Mouse (Mus musculus) embryo, embryonic 9.5 days (tissue): ENCODE measurements around the gene Gpx2.

ENCODE experiments used
- DNase-seq: peaks from one replicate; pipeline ENCODE4 v3.0.0-alpha.2; 2017; ENCODE audit errors: extremely low spot score

Gene Gpx2

GRCm38 (mm10) chr12:76795350-76795749 is at the start of gene Gpx2:
Gene Gpx2, minus strand, starts transcription at chr12:76795554.
- no peak for DNase-seq

DNA sequence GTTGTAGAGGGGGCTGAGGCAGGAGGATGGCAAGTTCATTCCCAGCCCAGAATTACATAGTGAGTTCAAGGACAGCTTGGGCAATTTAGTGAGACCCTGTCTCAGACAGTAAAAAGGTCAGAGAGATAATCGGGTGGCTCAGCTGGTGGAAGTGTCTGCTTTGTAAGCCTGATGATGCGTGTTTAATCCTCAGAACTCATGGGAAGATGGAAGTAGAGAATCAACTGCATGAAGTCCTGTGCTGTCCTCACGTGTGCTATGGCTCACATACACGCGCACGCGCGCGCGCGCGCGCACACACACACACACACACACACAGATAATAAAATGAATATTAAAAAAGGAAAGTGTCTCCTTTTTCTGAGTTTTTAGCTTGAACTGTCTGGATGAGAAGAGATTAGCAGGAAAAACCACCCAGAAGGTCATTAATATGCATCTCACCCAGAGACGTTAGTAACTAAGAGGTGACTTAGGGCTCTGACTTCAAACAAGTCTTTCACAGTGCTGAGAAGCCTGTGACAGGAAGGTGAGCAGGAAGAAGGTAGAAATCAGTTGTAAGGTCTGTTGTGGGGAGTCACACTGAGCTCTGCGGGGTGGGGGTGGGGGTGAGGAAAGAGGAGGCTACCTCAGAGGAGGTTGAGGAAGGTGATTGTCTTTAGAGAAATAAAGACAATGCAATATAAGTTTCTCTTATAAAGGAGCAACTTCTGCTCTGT is 49.1 kb upstream of the Gpx2 start:
- no peak for DNase-seq

GRCm38 (mm10) chr12:76840081-76840480 is 44.7 kb upstream of the Gpx2 start:
- DNase-seq: no peak

- DNase-seq: no peak
These were observed 43.9 kb upstream of the Gpx2 start for GRCm38 (mm10) chr12:76839298-76839697.

DNA sequence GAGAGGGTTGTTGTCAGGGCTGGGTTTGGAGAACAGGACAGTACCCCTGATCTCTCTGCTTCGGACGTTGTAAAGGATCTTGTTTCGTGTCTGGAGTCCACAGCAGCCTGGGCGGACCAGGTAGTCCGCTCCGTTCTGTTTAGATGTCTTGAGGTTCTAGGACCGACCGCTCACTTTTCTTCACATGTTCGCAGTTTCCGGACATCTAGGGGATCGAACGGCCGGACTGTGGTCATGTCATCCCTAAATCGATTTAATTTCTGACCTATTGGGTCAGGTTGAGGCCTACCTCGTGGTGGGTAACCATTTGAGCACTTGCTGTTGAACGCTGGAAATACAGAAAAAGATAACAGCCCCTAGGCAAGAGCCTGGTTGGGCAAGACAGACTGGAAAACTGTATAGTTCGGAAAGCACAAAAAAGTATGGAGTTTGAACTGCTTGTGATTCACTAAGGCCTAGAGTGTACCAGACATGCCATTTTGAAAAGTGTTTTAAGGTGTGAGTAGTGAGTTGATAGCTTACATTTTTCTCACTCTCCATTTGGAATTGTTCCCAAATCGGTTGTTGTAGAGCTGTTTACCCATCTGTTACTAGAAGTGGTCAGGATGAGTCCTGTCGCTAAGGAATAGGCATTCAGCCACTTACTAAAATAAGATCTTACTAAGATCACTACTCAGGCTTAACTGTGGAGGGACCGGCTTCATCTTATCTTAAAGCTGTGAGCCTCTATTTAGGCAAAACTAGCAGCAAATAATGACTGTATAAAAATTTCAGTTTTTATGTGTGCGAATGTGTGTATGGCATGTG is 42.7 kb upstream of the Gpx2 start:
- DNase-seq: no peak

- peak; percentile 98 for DNase-seq
These were observed 41.9 kb upstream of the Gpx2 start for GRCm38 (mm10) chr12:76837101-76837843.

DNA sequence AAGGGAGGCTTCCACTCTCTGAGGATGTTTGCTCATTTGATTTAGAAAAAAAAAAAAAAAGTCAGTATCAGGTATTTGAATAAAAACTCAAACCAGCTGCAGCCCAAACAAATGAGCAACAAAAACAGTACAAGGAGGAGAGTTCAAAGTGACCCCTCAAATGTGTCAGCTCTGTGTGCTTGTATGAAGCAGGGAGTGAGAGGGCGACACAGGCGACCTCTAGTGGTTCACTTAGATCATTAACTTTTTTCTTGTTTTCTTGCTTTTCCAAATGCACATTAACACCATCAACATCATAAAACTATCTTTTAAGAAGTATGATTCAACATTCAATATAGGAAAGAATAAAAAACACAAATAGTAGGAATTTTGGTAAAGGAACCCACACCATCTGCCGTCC is 37.4 kb upstream of the Gpx2 start:
- peak; percentile 46 for DNase-seq

DNA sequence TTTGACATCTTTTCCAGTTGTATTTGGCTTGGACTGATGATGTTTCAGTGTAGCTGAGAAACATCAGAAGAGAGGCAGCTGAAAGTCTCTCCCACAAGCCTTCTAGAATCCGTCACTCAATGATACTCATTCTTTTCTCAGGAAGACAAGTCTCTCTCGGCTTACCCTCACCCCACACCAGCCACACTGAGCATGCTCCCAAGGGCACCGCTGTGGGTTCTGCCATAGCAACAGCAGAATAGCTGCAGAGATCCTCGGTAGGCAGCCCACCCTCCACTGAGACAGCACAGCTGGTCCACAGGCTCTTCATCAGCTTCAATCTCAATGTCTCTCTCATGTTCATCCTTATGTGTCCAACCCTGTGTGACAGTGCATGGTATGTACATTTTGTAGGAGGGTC is 29.9 kb upstream of the Gpx2 start:
- DNase-seq: no peak

GRCm38 (mm10) chr12:76822651-76823041 is 27.3 kb upstream of the Gpx2 start, which contains the start of gene Rab15:
Gene Rab15, minus strand, starts transcription at chr12:76822908.
- DNase-seq: peak; percentile 37

GRCm38 (mm10) chr12:76822002-76822650 is 26.8 kb upstream of the Gpx2 start:
- peak; percentile 55 for DNase-seq

DNA sequence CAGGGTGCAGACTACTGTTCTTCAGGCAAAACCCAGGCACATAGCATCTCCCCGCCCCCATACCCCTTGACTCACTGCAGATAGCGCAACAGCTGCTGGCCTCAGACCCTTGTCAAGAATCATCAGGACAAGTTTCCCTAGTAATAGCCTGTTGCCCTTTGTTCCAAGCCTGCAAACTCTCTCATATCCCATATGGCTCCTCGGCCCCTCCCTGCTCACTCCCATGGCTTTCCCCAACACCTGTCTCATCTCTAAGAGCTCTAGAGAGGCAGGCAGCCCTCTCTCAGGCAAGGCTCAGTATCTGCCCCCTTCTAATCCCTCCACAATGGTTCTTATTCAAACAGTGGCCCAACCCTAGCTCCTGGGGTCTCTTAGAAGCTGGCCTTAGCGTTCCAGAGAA is 25.3 kb upstream of the Gpx2 start:
- no peak for DNase-seq

DNA sequence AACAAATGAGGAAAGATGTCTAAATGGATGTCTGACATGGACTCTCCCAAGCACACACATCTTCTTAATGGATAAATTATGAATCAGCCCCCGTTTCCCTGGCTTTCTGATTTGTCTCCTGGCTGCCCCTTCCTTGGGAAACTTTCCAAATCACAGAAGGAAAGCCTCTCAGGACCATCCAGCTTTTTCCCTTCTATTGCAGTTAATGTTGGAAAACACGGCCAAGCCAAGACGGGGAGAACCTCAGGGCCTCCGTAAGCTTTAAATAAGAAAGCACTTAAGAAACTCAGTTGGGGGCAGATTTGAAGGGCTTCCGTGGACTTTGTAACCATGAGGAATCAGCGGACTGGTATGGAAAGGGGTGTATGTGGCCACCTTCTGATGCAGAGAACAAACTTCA is 24.5 kb upstream of the Gpx2 start:
- no peak for DNase-seq

- no peak for DNase-seq
These were observed 23.6 kb upstream of the Gpx2 start for GRCm38 (mm10) chr12:76818908-76819307.

GRCm38 (mm10) chr12:76818120-76818519 is 22.8 kb upstream of the Gpx2 start:
- DNase-seq: peak; percentile 27

DNA sequence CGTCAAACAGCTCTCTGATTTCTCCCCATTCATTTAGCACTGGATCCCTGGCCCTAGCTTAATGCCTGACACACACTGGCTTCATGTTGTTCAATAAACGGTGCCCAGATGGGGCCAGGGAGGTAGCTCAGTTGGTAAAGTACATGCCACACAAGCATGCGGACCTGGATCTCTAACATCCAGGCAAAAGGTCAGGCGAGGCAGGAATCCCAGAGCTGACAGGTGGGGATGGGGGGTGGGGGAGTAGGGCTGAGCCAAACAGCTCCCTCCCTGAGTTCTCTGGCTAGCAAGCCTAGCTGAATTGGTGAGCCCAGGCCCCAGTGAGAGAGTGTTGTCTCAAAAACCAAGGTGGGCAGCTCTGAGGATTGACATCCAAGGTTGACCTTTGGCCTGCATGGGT is 21.8 kb upstream of the Gpx2 start:
- no peak for DNase-seq

- DNase-seq: no peak
These were observed 21.4 kb upstream of the Gpx2 start for GRCm38 (mm10) chr12:76816720-76817119.

DNA sequence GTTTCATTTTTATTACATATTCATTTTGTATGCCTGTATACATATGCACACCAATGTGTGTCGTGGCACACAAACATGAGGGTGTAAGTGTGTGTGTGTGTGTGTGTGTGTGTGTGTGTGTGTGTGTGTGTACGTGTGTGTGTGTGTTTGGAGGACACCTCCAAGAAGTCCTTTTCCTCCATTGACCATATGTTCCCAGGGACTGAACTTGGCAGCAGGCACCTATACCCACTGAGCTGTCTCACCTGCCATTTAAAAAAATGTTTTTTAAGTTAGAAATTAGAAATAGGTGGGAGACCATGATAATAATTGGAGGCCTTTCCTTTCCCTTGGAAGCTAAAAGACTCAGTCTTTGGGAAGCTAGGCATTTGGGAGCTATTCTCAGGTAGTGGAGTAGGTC is 18.8 kb upstream of the Gpx2 start:
- DNase-seq: no peak

- no peak for DNase-seq
These were observed 18.2 kb upstream of the Gpx2 start for GRCm38 (mm10) chr12:76813543-76813942.

- no peak for DNase-seq
These were observed 15.7 kb upstream of the Gpx2 start for GRCm38 (mm10) chr12:76811006-76811405.

GRCm38 (mm10) chr12:76810491-76810890 is 15.1 kb upstream of the Gpx2 start:
- DNase-seq: no peak

DNA sequence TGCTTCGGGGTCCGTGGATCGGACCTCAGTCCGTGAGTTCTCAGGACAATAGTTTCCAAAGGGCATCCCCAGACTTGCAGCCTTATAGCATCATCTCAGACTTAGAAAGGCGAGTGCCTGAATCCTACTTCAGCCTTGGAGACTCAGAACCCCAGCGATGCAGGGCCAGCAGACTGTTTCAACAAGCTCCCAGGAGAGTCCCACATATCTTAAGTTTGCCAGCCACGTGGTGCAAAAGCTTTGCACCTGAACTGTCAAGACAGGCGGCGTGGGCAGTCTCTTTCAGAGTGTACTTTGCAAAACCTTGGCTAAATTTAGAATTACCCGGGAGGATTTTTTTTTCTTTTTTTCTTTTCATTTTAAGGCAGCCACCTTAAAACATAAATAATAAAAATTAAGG is 12.4 kb upstream of the Gpx2 start:
- DNase-seq: no peak
